Mouse (Mus musculus) heart, postnatal 25 days (tissue): ENCODE measurements around the gene Med26. TPM values are rescaled to one million over a fixed set of nuclear protein-coding genes. Genes with fewer than 3 reads are reported as not detected.

ENCODE experiments used
- DNase-seq: peaks from one replicate; pipeline ENCODE4 v3.0.0; 2022; ENCODE audit warnings: low spot score
- intact Hi-C: fragments of 180-260 bp; cut with DNase I; formaldehyde crosslinking; loops from one replicate; pipeline ENCODE4 v1.15.1; 2025
- total RNA-seq, 2 experiments: library from RNA; stranded (reverse); gene quantifications; 2 replicates each; pipeline ENCODE4 v1.2.3; 2021

Gene Med26
- total RNA-seq, 2 experiments from 2014 or later: 7.7 to 9.1 TPM

DNA sequence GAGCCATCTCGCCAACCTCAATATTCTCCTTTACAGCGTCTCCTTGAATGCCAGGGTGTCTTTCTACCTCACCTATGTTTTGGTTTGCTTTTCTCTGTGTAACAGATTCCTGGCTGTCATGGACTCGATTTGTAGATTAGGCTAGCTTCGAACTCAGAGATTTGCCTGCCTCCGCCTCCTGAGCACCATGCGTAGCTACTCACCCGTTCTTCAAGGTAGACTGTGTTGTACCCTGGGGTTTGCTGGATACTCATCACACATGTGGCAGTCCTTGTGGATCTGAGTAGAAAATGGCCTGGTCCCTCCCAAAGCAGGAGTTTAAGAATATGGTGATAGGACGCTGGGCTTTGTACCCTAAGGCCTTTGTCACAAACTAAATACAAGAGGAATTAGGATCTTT lies 54.7 kb downstream of the Med26 start:
- intact Hi-C loops: no loop called here
- DNase-seq: no peak

DNA sequence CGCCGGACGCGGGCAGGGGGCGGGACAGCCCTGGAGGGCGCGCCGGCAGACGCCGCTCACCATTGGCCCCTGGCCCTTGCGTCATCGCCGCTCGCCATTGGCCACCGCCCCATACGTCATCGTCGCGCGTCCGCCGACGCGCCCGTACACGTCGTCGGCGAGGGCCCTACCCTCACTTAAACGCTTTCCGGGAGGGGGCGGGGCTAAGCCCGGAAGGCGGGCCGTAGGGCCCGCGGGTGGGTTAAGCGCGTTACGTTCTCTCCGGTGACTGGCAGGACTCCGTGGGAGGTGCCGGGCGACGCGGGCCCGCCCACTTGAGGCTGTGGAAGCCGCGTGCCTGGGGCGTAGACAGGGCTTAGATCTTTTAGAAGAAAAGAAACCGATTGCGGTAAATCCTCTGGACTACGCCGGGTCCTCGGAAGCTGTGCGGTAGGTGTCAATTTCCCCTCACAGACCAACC lies 55.4 kb downstream of the Med26 start:
- intact Hi-C loops: loop anchor here (1.0 kb wide), 2 partner anchors 17 to 56 kb away; partner anchors contain the start of genes Cherp and Med26
- peak; percentile 99 for DNase-seq

DNA sequence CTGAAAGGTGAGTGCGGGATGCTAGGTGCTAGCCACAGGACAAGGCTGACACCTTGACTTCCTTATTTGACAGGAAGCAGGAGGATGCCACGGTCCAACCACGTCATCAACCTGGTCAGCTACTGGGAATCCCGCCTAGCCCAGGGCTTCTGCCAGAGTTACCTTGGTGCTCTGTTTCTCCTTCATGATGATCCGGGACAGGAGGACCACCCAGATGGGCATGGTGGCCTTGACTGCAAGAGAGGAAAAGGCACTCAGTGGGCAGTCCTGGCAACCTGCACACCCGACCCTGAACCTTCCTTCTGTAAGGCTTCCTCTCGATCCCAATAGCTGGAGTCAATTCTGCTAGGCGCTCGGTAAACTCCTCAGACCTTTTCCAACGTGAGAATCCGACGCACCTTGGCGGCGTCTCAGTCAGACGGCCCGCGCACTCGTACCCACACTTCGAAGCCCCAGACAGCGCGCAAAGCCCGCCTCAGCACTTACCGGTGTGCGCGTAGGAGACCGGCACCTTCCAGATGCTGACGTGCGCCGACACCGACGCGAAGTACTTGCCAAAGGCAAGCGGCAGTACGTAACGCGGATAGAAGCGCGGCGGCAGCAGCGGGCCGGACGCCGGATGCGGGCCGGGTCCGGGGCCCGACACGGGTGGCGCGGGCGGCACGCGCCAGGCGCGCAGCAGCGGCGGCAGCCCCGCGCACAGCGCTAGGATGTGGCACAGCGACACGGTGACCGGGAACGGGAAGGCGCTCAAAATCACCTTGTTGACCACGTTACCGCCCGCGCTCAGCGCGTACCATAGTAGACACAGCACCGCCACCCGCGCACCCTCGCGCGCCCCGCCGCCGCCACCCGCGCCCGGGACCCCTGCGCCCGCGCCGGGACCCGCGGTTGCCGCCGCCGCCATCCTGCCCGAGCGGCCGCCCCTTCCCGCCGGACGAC lies 56.1 kb downstream of the Med26 start, which contains the start of gene Slc35e1:
TSS of gene Slc35e1 (minus strand) at position 935 of the 942 bp plus-strand sequence.
- intact Hi-C loops: loop anchor here (1.0 kb wide), 2 partner anchors 17 to 56 kb away; partner anchors contain the start of genes Cherp and Med26
- no peak for DNase-seq

DNA sequence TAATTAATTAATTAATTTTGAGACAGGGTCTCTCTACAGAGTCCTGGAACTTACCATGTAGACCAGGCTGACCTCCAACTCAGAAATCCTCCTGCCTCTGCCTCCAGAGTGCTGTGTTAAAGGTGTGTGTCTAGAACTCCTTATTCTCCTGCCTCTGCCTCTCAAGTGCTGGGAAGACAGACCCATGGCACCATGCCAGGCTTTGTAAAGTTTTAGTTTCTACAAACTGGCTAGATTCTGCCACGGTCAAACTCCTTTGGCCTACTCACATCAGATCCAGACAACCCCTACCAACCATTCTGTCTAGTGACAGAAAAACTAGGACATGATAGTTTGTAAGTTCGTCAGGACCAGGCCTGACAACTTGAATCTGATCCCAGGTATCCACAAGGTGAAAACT lies 57.1 kb downstream of the Med26 start:
- no peak for DNase-seq
- intact Hi-C loops: no loop called here

DNA sequence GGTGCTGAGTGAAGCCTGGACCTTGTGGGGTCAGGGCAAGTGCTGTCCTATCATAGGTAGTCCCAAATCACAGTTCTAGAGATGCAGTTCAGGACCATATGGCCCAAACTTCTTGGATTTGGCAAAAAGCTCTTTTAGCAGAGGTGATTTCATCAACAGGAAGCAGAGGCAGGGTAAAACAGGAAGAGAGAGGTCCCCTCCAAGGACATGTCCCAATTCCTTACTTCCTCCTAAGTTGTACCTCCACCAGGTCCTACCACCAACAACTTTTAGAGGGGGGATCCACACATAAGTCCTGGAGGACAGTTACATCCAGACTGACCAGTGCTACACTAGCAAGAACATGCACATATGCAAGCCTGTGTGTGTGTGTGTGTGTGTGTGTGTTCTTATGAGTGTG lies 61.1 kb downstream of the Med26 start:
- DNase-seq: no peak
- intact Hi-C loops: no loop called here

DNA sequence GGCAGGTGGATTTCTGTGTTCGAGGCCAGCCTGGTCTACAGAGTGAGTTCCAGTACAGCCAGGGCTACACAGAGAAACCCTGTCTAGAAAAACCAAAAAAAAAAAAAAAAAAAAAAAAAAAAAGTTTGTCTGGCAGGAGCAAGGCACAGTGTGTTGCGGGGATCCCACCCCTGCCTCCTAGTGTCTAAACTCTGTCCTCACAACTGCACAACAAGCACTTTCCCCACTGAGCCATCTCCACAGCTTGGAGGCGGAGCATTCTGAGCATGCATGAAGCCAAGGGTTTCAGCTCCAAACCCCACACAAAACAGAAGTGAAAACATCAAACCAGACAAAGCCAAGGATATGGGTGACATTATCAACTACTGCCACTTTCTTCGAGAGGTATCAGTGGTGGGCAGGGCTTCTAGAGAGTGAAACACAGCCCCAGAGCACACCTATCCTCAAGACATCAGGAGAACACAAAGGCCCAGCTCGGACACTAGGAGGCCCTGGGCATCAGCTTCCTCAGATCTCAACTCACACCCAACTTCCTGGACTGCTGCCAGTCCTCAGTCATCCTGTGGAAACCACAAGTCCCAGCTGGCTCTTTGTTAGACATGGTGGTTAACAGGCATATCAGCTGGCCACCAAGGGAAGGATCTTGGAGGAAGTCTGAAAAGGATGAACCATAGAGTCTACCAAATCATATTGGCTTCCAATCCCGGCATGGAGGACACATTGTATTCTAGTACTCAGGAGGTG lies 62.4 kb downstream of the Med26 start:
- DNase-seq: peak; percentile 36
- intact Hi-C loops: no loop called here

DNA sequence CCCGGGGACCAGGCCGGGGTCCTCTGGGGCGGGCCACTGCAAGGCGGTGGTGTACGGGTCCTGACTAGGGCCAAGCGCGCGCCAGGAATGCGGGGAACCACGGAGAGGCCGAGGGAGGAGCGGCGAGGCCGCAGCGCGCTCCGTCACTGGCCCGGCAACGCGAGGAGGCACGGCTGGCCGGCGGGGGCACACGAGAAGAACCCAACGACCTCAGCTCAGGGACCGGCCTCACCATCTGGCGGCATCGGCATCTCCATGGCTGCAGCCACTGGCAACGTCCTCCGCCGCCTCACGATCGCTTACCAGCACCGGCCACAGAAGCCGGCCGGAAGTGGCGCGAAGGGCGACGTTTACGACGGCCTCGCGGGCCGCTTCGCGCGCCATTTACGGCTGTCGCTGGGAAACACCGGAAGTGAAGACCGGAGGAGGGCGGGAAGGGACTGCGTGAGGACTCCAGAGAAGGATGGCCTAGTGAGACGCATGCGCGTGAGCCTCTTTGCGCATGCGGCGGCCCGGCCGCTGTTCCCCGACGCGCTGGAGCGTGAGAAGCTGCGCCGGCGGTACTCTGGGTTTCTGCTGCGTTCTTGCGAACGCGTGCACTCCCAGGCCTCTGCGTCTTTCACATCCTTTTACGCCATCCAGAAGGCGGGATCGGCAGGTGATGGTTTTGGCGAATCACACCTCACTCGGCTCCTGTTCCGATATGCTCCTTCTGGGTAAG lies 73.1 kb downstream of the Med26 start, which contains the start of gene Cherp:
TSS of gene Cherp (minus strand) at position 401 of the 721 bp plus-strand sequence.
- intact Hi-C loops: loop anchor here (1.0 to 10.0 kb wide), 2 partner anchors 17 to 230 kb away; partner anchors contain the start of genes Ap1m1 and Slc35e1
- peak; percentile 96 for DNase-seq

DNA sequence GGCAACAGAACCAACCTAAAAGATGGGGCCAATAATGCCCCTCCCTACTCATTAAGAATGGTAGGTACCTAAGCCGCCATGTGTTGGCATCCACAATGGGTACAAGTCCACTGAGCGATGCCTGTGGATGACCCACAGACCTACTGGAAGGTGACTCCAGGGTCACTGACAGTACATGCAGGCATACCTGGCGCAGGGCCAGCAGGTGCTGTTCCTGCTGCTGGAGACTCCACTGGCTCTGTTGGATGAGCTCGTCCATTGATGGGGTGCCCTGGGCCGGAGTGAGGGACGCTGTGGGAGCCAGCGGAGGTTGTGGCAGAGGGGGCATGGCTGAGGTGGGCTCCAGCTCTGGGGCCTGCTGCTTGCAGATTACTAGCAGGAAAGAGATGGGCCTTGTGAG lies 77.4 kb downstream of the Med26 start:
- DNase-seq: no peak
- intact Hi-C loops: loop anchor here (10.0 kb wide), 1 partner anchor 226 kb away; the partner anchor contains the start of gene Ap1m1

DNA sequence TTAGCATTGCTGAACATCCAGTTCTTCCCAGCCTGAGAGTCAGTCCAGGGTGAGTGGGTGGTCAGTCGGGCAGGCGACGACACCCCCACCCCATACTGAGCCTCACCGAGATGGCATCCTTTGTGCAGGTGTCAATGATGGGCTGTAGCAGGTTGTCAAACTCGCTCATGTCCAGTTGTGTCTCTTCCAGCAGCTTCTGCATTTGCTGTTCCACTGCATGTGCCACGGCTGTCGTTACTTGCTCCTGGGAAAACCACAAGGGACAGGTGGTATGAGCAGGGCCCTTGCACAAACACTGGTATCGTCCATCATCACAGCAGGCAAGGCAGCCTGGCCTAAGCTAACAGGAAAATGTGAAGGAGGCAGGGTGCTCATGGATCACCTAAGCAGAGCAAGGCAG lies 78.1 kb downstream of the Med26 start:
- no peak for DNase-seq
- intact Hi-C loops: loop anchor here (10.0 kb wide), 1 partner anchor 225 kb away; the partner anchor contains the start of gene Ap1m1

DNA sequence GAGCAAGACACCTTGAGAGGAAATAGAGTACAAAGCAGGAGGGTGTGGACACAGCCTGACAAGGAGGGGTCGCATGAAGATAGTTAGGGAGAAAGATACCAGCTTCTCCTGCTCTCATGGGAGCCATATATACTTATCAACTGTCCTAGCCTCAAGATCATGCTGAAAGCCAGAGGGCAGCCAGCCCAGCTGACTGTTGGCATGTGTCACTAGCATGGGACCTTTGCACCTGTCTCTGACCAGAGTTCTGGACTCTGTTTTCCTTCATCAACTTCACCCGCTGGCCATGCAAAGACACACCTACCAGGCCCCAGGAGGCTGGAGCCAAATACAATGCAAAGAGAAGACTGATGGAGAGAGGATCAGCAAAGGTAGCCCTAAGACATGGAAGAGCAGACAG lies 78.8 kb downstream of the Med26 start:
- intact Hi-C loops: no loop called here

DNA sequence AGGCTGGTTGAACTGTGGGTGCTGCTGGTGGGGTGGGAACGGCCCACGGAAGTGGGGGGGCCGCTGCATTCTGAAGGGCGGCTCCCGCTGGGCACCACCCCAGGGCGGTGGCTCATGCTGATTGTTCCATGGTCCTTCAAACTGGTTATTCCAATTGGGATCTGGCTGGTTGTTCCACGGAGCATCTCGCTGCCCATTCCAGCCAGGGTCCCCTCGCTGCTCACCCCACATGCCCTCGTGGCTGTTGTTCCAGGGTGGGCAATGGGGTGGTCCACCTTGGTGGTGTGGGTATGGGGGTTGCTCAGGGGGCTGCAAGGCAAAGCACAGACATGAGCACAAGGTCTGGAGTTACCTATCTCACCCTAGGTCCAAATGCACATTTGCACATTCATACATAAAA lies 83.9 kb downstream of the Med26 start:
- intact Hi-C loops: no loop called here
- DNase-seq: no peak

More for the DNA sequence above, 78.8 kb downstream of the Med26 start:
- no peak for DNase-seq

DNA sequence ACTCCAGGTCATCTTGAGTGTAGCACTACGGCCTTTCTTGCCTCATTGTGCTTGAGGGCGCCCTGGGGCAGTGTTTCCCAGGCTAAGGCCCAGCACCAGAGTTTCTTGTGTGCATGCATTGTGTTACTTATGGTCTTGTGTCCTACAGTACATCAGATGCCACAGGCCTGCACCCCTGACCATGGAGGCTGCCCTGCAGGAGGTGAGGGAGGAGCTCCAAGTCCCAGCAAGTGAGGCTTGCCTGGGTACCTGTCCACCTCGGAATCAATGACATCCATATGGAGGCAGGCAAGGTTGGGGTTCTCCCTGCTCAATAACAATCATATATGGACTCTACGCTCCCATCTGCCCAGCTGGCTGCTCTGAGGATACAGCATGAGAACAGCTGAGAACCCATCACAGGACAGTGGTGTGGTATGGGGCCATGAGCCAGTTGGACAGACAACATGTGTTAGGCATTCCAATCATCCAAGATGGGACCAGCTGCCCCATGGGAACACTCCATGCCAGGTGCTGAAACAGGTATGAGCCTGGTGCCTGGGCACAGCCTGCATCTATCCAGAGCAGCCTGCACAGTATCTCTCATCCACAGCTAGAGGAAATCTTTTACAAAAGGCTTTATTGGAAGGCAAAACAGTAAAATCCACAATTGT lies 88.1 kb downstream of the Med26 start:
- intact Hi-C loops: no loop called here
- DNase-seq: no peak

DNA sequence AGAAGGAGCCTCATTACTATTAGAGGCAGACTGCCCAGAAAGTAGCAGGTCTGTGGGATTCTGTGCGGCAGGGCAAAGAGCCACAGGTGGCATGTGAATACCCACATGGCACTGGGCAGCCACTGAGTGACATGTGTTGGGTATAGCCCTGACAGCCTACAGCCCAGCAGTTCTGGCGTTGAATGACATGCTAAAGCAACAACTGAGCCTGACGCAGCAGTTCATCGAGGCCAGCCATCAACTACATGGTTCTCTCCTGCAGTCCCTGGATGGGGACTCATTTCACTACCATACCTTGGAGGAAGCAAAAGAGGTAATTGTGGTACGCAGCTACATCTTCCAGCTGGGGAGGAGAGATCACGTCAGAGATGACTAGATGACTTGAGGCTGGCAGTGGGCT lies 89.6 kb downstream of the Med26 start:
- no peak for DNase-seq
- intact Hi-C loops: no loop called here

DNA sequence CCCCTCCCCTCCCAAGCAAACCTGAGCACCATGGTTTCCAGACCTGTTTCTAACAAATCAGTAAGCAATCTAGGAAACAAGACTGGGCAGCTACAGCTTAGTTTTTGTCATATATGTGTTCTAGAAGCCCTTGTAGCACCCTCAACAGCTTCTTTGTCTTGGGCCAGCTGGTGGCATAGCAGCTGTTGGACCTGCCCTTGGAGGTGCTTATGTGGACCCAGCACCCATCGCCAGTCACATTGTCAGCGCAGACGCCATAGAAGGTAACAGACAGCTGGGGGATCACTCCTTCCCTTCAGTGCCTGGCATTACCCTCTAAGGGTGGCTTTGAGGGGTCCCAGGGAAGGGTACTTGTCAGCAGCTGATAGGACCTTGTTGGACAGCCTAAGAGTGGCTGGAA lies 90.3 kb downstream of the Med26 start:
- intact Hi-C loops: no loop called here

DNA sequence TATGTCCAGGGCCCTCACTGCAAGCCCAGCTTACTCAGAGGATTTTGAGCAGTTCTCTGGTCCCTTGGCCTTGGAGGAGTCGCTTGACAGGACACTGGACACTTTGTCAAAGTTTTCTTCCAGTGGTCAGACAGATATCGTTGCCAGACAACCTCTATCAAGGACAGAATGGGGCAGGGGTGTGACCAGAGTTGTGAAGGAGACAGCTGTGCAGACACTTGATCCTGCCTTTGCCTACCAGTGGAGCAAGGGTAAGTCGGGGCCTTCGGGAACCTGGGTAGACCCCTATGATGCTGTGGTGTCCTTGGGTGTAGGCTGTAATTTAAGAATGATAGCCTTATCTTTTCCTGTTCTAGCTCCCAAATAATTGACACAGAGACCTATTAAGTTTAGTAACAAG lies 92.8 kb downstream of the Med26 start:
- intact Hi-C loops: no loop called here
- DNase-seq: no peak

More for the DNA sequence above, 90.3 kb downstream of the Med26 start:
- no peak for DNase-seq

DNA sequence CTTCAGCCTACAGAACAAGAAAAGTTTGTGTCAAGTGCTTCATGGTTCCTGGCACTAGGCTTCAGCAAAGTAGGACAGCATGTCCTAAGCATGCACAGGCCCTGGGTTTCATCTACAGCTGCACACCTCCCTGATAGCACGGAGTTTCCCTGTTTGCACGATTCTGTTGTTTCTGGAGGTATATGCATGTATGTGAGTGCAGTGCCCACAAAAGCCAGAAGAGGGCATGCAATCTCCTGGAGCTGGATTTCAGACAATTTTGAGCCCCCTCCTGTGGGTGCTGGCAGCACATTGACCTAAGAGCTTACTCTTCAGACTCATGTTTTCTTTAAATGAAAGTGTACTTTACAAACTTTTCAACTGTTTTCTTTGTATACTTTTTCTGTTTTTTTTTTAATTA lies 94.2 kb downstream of the Med26 start:
- no peak for DNase-seq
- intact Hi-C loops: no loop called here

DNA sequence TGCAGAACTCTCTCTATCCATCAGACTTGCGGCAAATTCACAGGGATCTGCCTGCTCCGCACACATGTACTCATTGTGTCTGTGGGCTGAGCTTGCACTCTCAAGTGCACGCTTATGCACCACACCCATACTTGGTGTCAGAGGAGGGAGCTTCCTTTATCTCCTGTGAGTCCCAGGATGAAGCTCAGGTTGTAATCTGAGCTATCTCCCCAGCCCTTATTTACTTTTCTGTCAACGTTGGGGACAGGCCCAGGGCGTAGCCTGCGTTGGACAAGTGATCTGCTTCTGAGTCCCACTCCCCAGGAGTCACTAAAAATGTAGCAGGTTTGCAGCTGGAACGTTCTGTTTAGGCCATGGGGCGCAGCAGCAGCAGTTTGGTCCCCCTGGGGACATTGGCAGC lies 96.6 kb downstream of the Med26 start:
- intact Hi-C loops: no loop called here
- DNase-seq: no peak

DNA sequence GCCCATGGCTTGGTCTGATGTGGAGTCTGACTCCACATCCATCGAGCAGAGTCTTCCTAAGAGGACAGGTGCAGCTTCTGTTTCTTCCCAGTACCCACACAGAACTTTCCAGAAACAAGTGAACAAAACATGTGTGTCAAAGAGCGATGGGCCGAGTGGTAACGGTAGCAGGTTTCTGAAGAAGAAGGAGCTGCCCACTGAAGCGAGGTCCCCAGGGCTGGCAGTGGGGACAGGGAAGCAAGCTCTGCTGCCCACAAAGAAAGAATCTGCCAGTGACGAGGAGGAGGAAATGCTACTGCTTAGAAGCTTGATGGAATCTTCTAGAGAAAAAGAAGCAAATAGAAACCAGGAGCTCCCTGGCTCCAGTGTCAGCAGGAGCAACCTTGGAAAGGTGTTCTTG lies 103.0 kb downstream of the Med26 start:
- intact Hi-C loops: no loop called here
- no peak for DNase-seq
